Comparison of ENCODE assay signal across 15 mouse cellular contexts in the genomic region with DNA sequence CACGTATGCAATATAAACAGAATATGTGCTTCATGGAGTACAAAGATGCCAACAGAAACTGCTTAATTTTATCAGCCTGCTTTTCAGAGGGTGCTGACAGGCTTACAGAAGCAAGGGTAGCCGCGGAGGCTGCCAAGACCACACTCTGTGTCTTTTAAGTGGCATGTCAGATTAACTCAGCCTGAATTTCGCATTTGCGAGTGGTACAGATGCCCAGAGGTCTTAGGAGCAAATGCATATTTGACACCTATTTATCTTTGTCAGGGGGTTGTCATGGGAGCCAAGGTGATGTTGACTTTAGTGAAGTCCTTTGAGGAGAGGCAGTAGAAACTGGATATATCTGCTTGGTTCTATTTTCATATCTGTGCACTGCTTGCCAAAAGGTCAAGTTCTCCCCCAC.
DNase-seq lines count a peak whose midpoint lies in the region; ATAC-seq and TF ChIP-seq lines count a peak whose summit lies in the region.
"Had no signal": no experiment of that assay in that cellular context is flagged by ENCODE, and none has a peak within 500 bp of the region (broad histone marks: within the 10 kb centered on the region; RNA-seq: fewer than 3 reads in every experiment).

No protein-coding gene starts in this region.

- TF ChIP-seq POLR2A in heart, adult 2 months (IDR thresholded peaks at IDR 0.05; ENCODE audit: insufficient read depth, low read depth, low read length) = no peak

- H3K79me2 ChIP-seq in heart, adult 2 months (replicated peaks; ENCODE audit: control insufficient read depth, insufficient read depth, low read length) = no peaks in the 10 kb centered on the region

- TF ChIP-seq EP300 in heart, adult 2 months (IDR thresholded peaks at IDR 0.05; ENCODE audit: insufficient read depth, low read depth, low read length) = 0 out of 2 replicates have a peak, but pooled peaks have one; percentile 58

- peaks cover 5% of the 10 kb centered on the region for H3K4me1 ChIP-seq in heart, adult 2 months (ENCODE audit: control insufficient read depth, insufficient read depth, low read length)
- H3K4me1 ChIP-seq in heart, embryonic 12.5 days (replicated peaks) = peaks cover 24% of the 10 kb centered on the region

- H3K4me3 ChIP-seq in gastrocnemius, adult 2 months = peak overlapping the region; percentile 48; the same call in 1 of the 2 replicates
- H3K4me3 ChIP-seq in heart, adult 2 months = no peak overlapping the region
- no peak overlapping the region for H3K4me3 ChIP-seq in heart, embryonic 12.5 days
- H3K4me3 ChIP-seq: embryonic facial prominence, embryonic 12.5 days; midbrain, embryonic 13.5 days had no signal

- H3K9ac ChIP-seq in heart, adult 2 months (ENCODE audit: low read depth, low read length) = no peak overlapping the region
- no peak overlapping the region for H3K9ac ChIP-seq in heart, embryonic 12.5 days
- H3K9ac ChIP-seq: embryonic facial prominence, embryonic 12.5 days; midbrain, embryonic 13.5 days had no signal

- TF ChIP-seq CTCF in gastrocnemius, adult 2 months (IDR thresholded peaks at IDR 0.05) = no peak
- no peak for TF ChIP-seq CTCF in heart, adult 2 months (IDR thresholded peaks at IDR 0.05)

- peak; percentile 24 for DNase-seq in gastrocnemius, adult 2 months
- no peak for DNase-seq in gastrocnemius, postnatal 14 days
- DNase-seq in heart, adult 2 months = peak; percentile 26 to 60
- DNase-seq in heart, postnatal 4 days = peak; percentile 73
- no peak for DNase-seq in ovary, adult 18-20 months (ENCODE audit: low spot score)
- no peak for DNase-seq in frontal cortex, postnatal 36 days (ENCODE audit: low spot score in 2 of 2)
- DNase-seq: adrenal gland, postnatal 10 days; cerebellum, adult 9-10 months; kidney, adult 9 months; thymus, adult 18-20 months had no signal

- ATAC-seq in heart, embryonic 12.5 days (ENCODE audit: insufficient number of reproducible peaks, low FRiP score) = peak; percentile 81
- ATAC-seq: inflammation-experienced regulatory T-cells, adult 6 months; midbrain, embryonic 13.5 days had no signal

- 0 out of 2 replicates have a peak, but pooled peaks cover 3% of the 10 kb centered on the region for H3K9me3 ChIP-seq in heart, embryonic 12.5 days (replicated peaks)
- H3K9me3 ChIP-seq: embryonic facial prominence, embryonic 12.5 days; midbrain, embryonic 13.5 days had no signal

- peak overlapping the region; percentile 77 for H3K27ac ChIP-seq in gastrocnemius, adult 2 months
- H3K27ac ChIP-seq in heart, adult 2 months = no peak overlapping the region; the same call in 1 of the 2 replicates
- H3K27ac ChIP-seq in heart, embryonic 12.5 days (ENCODE audit: poor library complexity, severe bottlenecking) = peak overlapping the region; percentile 62; the same call in 1 of the 2 replicates
- H3K27ac ChIP-seq: embryonic facial prominence, embryonic 12.5 days; midbrain, embryonic 13.5 days had no signal

- WGBS in heart, adult 2 months = 57% methylated on average over 5 of the region's 5 CpGs
- 24% methylated on average over 5 of the region's 5 CpGs for WGBS in heart, embryonic 12.5 days

- H3K27me3 ChIP-seq in heart, adult 2 months (ENCODE audit: control insufficient read depth, insufficient read depth, low read length) = no peaks in the 10 kb centered on the region
- no peaks in the 10 kb centered on the region for H3K27me3 ChIP-seq in heart, embryonic 12.5 days (replicated peaks)
- H3K27me3 ChIP-seq: embryonic facial prominence, embryonic 12.5 days; midbrain, embryonic 13.5 days had no signal

- H3K4me2 ChIP-seq in heart, embryonic 12.5 days = no peak overlapping the region
- H3K4me2 ChIP-seq: embryonic facial prominence, embryonic 12.5 days; midbrain, embryonic 13.5 days had no signal

- H3K36me3 ChIP-seq in heart, adult 2 months (ENCODE audit: control insufficient read depth, insufficient read depth, low read length) = peaks cover 4% of the 10 kb centered on the region
- H3K36me3 ChIP-seq in heart, embryonic 12.5 days = no peaks in the 10 kb centered on the region
- H3K36me3 ChIP-seq: embryonic facial prominence, embryonic 12.5 days; G1E; midbrain, embryonic 13.5 days had no signal

- intact Hi-C loops in gastrocnemius, adult 2 months (cut with DNase I) = no loop called here
- intact Hi-C loops in gastrocnemius, postnatal 14 days (cut with DNase I; ENCODE audit: low total_unique reads) = no loop called here
- intact Hi-C loops in heart, adult 2 months (cut with DNase I) = no loop called here

Comparison
In these comparisons a context has a peak if more than half of its experiments do, and no peak if none do; other contexts are left out.
1. DNase-seq: peak in gastrocnemius, adult 2 months (single experiment), heart, adult 2 months (2 of 2) and heart, postnatal 4 days (single experiment); none in gastrocnemius, postnatal 14 days (single experiment), ovary, adult 18-20 months (single experiment) and frontal cortex, postnatal 36 days (0 of 2).